Mouse (Mus musculus) MEL (cell line): ENCODE measurements around the gene Drd1. TPM values are rescaled to one million over a fixed set of nuclear protein-coding genes. Genes with fewer than 3 reads are reported as not detected.

Experiments
- DNase-seq: peaks from one replicate; pipeline ENCODE4 v3.0.0; 2011; ENCODE audit warnings: low read depth, low spot score
- H3K27ac ChIP-seq: 2 replicates; pipeline ENCODE4 v1.5.1; 2012; ENCODE audit warnings: low read depth, mild to moderate bottlenecking, control low read depth, low read length, moderate library complexity; ENCODE audit not compliant: control insufficient read depth
- H3K27me3 ChIP-seq, 2 experiments: fragments of 150-350 bp in 1 of 2; sonication (generic) in 1 of 2; 2 replicates each; pipeline ENCODE4 v1.6.1; 2012; ENCODE audit warnings: low read length in 2 of 2, mild to moderate bottlenecking in 2 of 2, improper control_type of control experiment in 1 of 2, moderate library complexity in 1 of 2; ENCODE audit not compliant: insufficient read depth in 2 of 2, control insufficient read depth in 1 of 2
- H3K36me3 ChIP-seq, 2 experiments: 2 replicates each; pipeline ENCODE4 v1.6.1; 2012 to 2014; ENCODE audit warnings: low read length in 2 of 2, improper control_type of control experiment in 1 of 2, inconsistent platforms in 1 of 2, mild to moderate bottlenecking in 1 of 2; ENCODE audit not compliant: insufficient read depth in 2 of 2, control insufficient read depth in 1 of 2
- H3K4me1 ChIP-seq, 2 experiments: fragments of 150-350 bp in 1 of 2; sonication (generic) in 1 of 2; 2 replicates each; pipeline ENCODE4 v1.6.1; 2012; ENCODE audit warnings: low read length in 2 of 2, improper control_type of control experiment in 1 of 2, mild to moderate bottlenecking in 1 of 2; ENCODE audit not compliant: insufficient read depth in 2 of 2, control insufficient read depth in 1 of 2
- H3K4me3 ChIP-seq, 2 experiments: fragments of 150-350 bp in 1 of 2; sonication (generic) in 1 of 2; 2 replicates each; pipeline ENCODE4 v1.5.1; 2012; ENCODE audit warnings: low read depth in 2 of 2, low read length in 2 of 2, mild to moderate bottlenecking in 2 of 2, moderate library complexity in 2 of 2, control low read depth in 1 of 2, improper control_type of control experiment in 1 of 2; ENCODE audit not compliant: control insufficient read depth in 1 of 2, insufficient read depth in 1 of 2
- H3K79me2 ChIP-seq: 2 replicates; pipeline ENCODE4 v1.6.1; 2012; ENCODE audit warnings: mild to moderate bottlenecking, low read length, moderate library complexity; ENCODE audit not compliant: control insufficient read depth, poor library complexity, insufficient read depth
- H3K9ac ChIP-seq: 2 replicates; pipeline ENCODE4 v1.6.1; 2012; ENCODE audit warnings: low read depth, mild to moderate bottlenecking, control low read depth, low read length, moderate library complexity; ENCODE audit not compliant: control insufficient read depth, poor library complexity, severe bottlenecking
- H3K9me3 ChIP-seq: fragments of 150-350 bp; sonication (generic); replicated peaks from 2 replicates; pipeline ENCODE4 v1.6.1; 2012; ENCODE audit warnings: mild to moderate bottlenecking, low read length, improper control_type of control experiment, moderate library complexity; ENCODE audit not compliant: insufficient read depth
- BHLHE40 ChIP-seq: IDR thresholded peaks from 2 replicates; pipeline ENCODE4 v1.6.1; 2012; ENCODE audit warnings: low read depth, mild to moderate bottlenecking, inconsistent platforms, low read length, improper control_type of control experiment, borderline replicate concordance
- CHD1 ChIP-seq: IDR thresholded peaks from 2 replicates; pipeline ENCODE4 v1.6.1; 2012; ENCODE audit warnings: low read depth, mild to moderate bottlenecking, inconsistent platforms, low read length, improper control_type of control experiment
- CHD2 ChIP-seq: IDR thresholded peaks from 2 replicates; pipeline ENCODE4 v1.6.1; 2011; ENCODE audit warnings: low read length, improper control_type of control experiment
- E2F4 ChIP-seq: IDR thresholded peaks from 2 replicates; pipeline ENCODE4 v1.6.1; 2011; ENCODE audit warnings: low read depth, low read length, improper control_type of control experiment, borderline replicate concordance
- ELF1 ChIP-seq: IDR thresholded peaks from 2 replicates; pipeline ENCODE4 v1.6.1; 2014; ENCODE audit warnings: low read depth, mild to moderate bottlenecking, inconsistent platforms, low read length, improper control_type of control experiment, moderate library complexity
- EP300 ChIP-seq, 2 experiments: IDR thresholded peaks; 2 replicates each; pipeline ENCODE4 v1.6.1; 2011; ENCODE audit warnings: improper control_type of control experiment in 2 of 2, low read length in 2 of 2, low read depth in 1 of 2, mild to moderate bottlenecking in 1 of 2
- ETS1 ChIP-seq: IDR thresholded peaks from 2 replicates; pipeline ENCODE4 v1.6.1; 2012; ENCODE audit warnings: low read depth, mild to moderate bottlenecking, inconsistent platforms, low read length, improper control_type of control experiment, moderate library complexity
- MXI1 ChIP-seq: IDR thresholded peaks from 2 replicates; pipeline ENCODE4 v1.6.1; 2011; ENCODE audit warnings: mild to moderate bottlenecking, low read depth, low read length, improper control_type of control experiment
- MYB ChIP-seq: IDR thresholded peaks from 2 replicates; pipeline ENCODE4 v1.6.1; 2011; ENCODE audit warnings: mild to moderate bottlenecking, low read depth, low read length, improper control_type of control experiment
- MYC ChIP-seq: IDR thresholded peaks from 2 replicates; pipeline ENCODE4 v1.6.1; 2011; ENCODE audit warnings: low read depth, mild to moderate bottlenecking, low read length, improper control_type of control experiment, moderate library complexity
- POLR2A ChIP-seq, 2 experiments: IDR thresholded peaks; 2 replicates each; pipeline ENCODE4 v1.6.1; 2011 to 2012; ENCODE audit warnings: low read length in 2 of 2, mild to moderate bottlenecking in 2 of 2, control low read depth in 1 of 2, improper control_type of control experiment in 1 of 2, low read depth in 1 of 2, moderate library complexity in 1 of 2; ENCODE audit not compliant: control insufficient read depth in 1 of 2, insufficient read depth in 1 of 2, poor library complexity in 1 of 2
- POLR2AphosphoS2 ChIP-seq: IDR thresholded peaks from 2 replicates; pipeline ENCODE4 v1.6.1; 2011; ENCODE audit warnings: low read length, improper control_type of control experiment
- RAD21 ChIP-seq: IDR thresholded peaks from 2 replicates; pipeline ENCODE4 v1.6.1; 2011; ENCODE audit warnings: mild to moderate bottlenecking, low read depth, low read length, improper control_type of control experiment
- RCOR1 ChIP-seq: IDR thresholded peaks from 2 replicates; pipeline ENCODE4 v1.6.1; 2012; ENCODE audit warnings: low read depth, mild to moderate bottlenecking, inconsistent platforms, low read length, improper control_type of control experiment
- SMC3 ChIP-seq: IDR thresholded peaks from 2 replicates; pipeline ENCODE4 v1.6.1; 2011; ENCODE audit warnings: low read depth, low read length, improper control_type of control experiment
- TCF12 ChIP-seq: IDR thresholded peaks from 2 replicates; pipeline ENCODE4 v1.6.1; 2014; ENCODE audit warnings: low read depth, mild to moderate bottlenecking, inconsistent platforms, low read length, improper control_type of control experiment, moderate library complexity
- ZC3H11A ChIP-seq: IDR thresholded peaks from 2 replicates; pipeline ENCODE4 v1.6.1; 2012; ENCODE audit warnings: low read depth, mild to moderate bottlenecking, inconsistent platforms, low read length, improper control_type of control experiment
- ZKSCAN1 ChIP-seq: IDR thresholded peaks from 2 replicates; pipeline ENCODE4 v1.6.1; 2012; ENCODE audit warnings: low read depth, mild to moderate bottlenecking, inconsistent platforms, low read length, improper control_type of control experiment, moderate library complexity
- ZMIZ1 ChIP-seq: IDR thresholded peaks from 2 replicates; pipeline ENCODE4 v1.6.1; 2012; ENCODE audit warnings: low read depth, mild to moderate bottlenecking, inconsistent platforms, low read length, improper control_type of control experiment, moderate library complexity
- polyA plus RNA-seq, 2 experiments: library from polyadenylated mRNA; stranded (reverse) in 1 of 2; unstranded in 1 of 2; fragments of >175 nt in 1 of 2; fragments of >200 nt in 1 of 2; gene quantifications; 2 replicates each; pipeline versions ENCODE4 v1.2.1 to v1.2.4; 2012; ENCODE audit warnings: low replicate concordance in 2 of 2, low read depth in 1 of 2; ENCODE audit not compliant: insufficient read length in 2 of 2, insufficient read depth in 1 of 2, missing spikeins in 1 of 2
- total RNA-seq: library from RNA; depleted of rRNA; stranded (reverse); fragments of 300-350 nt; gene quantifications from 2 replicates; pipeline ENCODE4 v1.2.3, GENCODE M21; 2012

Gene Drd1
- total and polyA plus RNA-seq, 3 experiments, result not detected

- Histone ChIP-seq H3K27me3 (peaks cover 5 to 7% of the 10 kb centered on the region in 2 experiments), H3K79me2 (no peaks in the 10 kb centered on the region), H3K4me3 (no peak overlapping the region), H3K27ac (no peak overlapping the region), H3K36me3 (no peaks in the 10 kb centered on the region), H3K9me3 (no peaks in the 10 kb centered on the region), H3K9ac (no peak overlapping the region)
- no peak for DNase-seq
- TF ChIP-seq RAD21, result no peak
- no peak for TF ChIP-seq POLR2AphosphoS2
- TF ChIP-seq SMC3, result no peak
- TF ChIP-seq, all 39 proteins: peak for 0
- H3K4me1 ChIP-seq, result no peaks in the 10 kb centered on the region
Observed at GRCm38 (mm10) chr13:54062068-54062467, 6.6 kb upstream of the Drd1 start.

GRCm38 (mm10) chr13:54054962-54055361 lies 543 bp downstream of the Drd1 start:
- H3K79me2 ChIP-seq, result no peaks in the 10 kb centered on the region
- no peak for DNase-seq
- H3K9ac ChIP-seq, result no peak overlapping the region
- H3K4me1 ChIP-seq, result no peaks in the 10 kb centered on the region
- H3K36me3 ChIP-seq, result no peaks in the 10 kb centered on the region
- H3K27me3 ChIP-seq, result peaks cover 2% of the 10 kb centered on the region in 2 experiments; a peak in 3 of 4 replicates
- no peak overlapping the region for H3K4me3 ChIP-seq
- TF ChIP-seq SMC3, result no peak
- TF ChIP-seq ZKSCAN1, result no peak
- TF ChIP-seq POLR2A (IDR thresholded peaks at IDR 0.05; ENCODE audit: control insufficient read depth in 1 of 2, insufficient read depth in 1 of 2, low read depth in 1 of 2, low read length in 2 of 2, poor library complexity in 1 of 2), result no peak
- no peak for TF ChIP-seq ELF1
- no peak for TF ChIP-seq POLR2AphosphoS2
- no peak for TF ChIP-seq E2F4
- TF ChIP-seq MYC, result no peak
- TF ChIP-seq RCOR1, result no peak
- no peak for TF ChIP-seq ZMIZ1
- TF ChIP-seq EP300 (IDR thresholded peaks at IDR 0.05; ENCODE audit: low read depth in 1 of 2, low read length in 2 of 2), result no peak
- no peak for TF ChIP-seq CHD2
- no peak for TF ChIP-seq CHD1
- TF ChIP-seq MYB, result no peak
- TF ChIP-seq ETS1, result no peak
- TF ChIP-seq BHLHE40, result no peak
- no peak for TF ChIP-seq TCF12
- no peak for TF ChIP-seq ZC3H11A
- TF ChIP-seq MXI1, result no peak
- H3K9me3 ChIP-seq, result no peaks in the 10 kb centered on the region
- H3K27ac ChIP-seq, result no peak overlapping the region
